Mouse (Mus musculus): Measurements from ENCODE around the gene Hist3h2ba. TPM values are rescaled to one million over a fixed set of nuclear protein-coding genes. Genes with fewer than 3 reads are reported as not detected.
"Not testable (repeated sequence)": the region's sequence is repeated elsewhere in the genome, so short reads cannot be mapped to it uniquely, and the experiment has no call there.

Hist3h2ba gene
- total RNA-seq, 4 experiments from 2014 or later, result 3.3 to 12.2 (median 7.8) TPM

GRCm38 (mm10) chr11:58938322-58939087 lies 10.2 kb upstream of the Hist3h2ba start, which contains the start of gene Rnf187:
Gene Rnf187 (minus strand): TSS chr11:58938916.
- peak; percentile 89 for DNase-seq

DNA sequence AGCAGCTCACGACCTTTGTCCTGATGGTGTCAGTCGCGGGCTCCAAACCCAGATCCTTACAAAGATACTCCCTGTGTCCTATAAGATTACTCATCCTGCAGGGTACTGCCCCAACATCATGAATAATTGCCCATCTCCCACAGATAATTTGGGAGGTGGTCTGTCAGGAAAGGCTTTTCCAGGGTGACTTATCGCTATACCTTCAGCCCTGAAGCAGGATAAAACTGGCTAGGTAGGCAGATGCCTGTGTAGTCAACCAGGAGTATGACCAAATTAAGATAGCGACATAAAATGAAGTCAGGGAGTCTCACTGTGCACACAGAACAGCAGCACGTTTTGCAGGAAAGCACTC lies 9.7 kb upstream of the Hist3h2ba start:
- no peak for DNase-seq

GRCm38 (mm10) chr11:58944136-58944535 lies 4.6 kb upstream of the Hist3h2ba start:
- DNase-seq, result no peak

DNA sequence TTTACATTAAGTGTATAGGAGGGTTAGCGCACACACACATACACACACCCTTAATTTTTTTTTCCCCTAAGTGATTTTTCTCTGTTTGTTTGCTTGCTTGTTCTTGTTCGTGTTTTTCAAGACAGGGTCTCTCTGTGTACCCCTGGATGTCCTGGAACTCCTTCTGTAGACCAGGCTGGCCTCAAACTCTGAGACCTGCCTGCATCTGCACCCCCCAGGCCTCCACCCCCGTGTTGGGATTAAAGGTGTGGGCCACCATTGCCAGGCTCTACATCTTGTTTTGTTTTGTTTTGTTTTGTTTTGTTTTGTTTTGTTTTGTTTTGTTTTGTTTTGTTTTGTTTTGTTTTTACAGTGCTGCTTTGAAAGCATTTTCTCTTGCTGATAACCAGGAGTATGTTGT lies 1.4 kb upstream of the Hist3h2ba start:
- no peak for DNase-seq

GRCm38 (mm10) chr11:58947798-58948528 lies 757 bp upstream of the Hist3h2ba start:
- no peak for DNase-seq

DNA sequence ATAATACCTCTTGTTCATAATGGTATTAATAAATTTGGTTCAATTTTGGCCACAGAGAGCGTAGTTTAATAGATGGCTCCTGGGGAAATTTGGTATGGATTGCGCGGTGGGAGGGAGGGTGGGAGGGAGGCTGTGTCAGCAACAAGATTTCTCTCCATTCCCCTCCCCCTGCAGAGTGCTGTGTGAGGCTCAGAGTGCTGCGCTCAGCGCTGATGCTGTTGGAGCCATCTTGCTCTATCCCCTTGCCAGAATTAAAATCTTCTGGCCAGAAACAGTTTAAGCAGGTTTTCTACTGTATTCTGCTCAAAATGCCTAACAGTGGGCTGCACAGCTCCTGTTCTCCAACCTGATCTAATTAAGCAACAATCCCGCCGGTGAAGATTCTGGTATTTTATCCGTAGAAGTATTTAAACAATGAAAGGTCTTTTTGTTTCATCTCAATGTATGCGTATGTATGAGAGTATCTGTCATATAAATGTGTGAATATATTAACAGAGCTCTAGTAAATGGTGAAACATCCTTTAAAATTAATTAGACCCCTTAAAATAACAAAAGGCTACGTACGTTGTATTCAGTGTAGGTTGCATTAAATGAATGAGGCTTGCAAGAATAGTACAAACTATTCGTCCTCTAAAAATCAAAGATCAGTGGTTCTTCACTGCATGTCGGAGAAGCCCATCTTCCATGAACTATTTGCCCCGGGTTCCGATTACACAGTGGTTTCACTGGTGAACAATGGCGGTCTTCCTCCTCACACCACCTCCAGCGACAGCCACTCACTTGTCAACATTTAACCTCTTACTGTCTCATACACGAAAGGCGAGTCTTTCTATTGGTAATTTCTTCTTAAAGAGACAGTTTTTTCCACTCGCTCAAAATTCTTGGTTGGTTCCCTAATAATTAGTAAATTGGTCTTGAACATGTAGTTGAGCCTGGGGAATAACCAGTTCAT lies 1.0 kb downstream of the Hist3h2ba start:
- no peak for DNase-seq

DNA sequence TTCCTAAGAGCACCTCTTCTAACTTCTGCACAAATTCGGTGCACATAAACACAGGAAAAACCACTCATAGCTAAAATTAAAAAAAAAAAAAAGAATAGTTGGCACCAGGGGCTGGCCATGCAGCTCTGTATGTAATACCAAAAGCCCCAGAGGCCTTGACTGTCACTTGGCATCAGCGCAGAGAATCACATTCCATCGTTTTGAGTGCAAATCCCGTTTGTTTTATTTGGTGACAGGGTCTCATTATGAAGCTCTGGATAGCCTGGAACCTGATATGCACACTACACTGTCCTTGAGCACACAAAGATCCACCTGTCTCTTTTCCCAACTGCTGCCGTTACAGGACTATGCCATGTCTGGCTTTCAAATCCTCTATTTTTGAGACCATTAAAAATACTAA lies 2.5 kb downstream of the Hist3h2ba start:
- no peak for DNase-seq

DNA sequence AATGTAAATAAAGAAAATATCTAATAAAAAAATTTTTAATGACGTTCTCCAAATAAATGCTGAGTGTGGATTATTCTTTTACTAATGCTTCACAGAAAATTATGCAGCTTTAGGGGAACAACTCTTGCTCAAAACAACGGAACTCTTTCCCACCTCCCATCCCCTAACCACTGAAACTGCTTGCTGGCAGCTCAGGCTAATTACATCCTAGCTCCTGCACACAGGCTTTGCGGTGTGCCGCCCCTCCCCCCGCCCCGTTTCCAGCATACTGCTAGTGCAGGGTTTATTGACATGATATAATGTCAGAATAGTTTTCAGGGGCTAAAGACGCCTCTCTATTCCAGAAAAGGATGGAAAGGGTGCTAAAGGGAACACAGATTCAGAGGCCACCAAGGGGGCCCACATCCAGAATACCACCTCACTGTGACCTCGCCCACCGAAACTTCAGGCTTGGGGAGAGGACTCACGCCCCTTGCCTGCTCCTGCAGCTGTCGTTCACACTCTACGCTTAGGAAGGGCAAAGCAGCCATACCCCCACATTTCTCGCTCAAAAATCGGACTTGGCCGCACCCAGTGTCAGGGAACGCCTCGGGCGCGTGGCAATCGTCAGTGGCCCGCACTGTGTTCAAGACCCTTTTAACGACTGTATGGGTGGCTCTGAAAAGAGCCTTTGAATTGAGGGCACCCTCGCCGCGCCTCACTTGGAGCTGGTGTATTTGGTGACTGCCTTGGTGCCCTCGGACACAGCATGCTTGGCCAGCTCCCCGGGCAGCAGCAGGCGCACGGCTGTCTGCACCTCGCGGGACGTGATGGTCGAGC lies 4.8 kb downstream of the Hist3h2ba start:
- DNase-seq, result no peak

DNA sequence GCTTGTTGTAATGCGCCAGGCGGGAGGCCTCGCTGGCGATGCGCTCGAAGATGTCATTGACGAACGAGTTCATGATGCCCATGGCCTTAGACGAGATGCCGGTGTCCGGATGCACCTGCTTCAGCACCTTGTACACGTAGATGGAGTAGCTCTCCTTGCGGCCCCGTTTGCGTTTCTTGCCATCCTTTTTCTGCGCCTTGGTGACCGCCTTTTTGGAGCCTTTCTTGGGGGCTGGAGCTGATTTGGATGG lies 5.4 kb downstream of the Hist3h2ba start:
- DNase-seq, result not testable (repeated sequence)

- peak; percentile 83 for DNase-seq
Observed at GRCm38 (mm10) chr11:58954420-58955142, 5.9 kb downstream of the Hist3h2ba start, which contains the start of the genes Hist3h2a and Trim17. Gene Hist3h2a (plus strand): TSS chr11:58954685. Gene Trim17 (plus strand): TSS chr11:58954685.

DNA sequence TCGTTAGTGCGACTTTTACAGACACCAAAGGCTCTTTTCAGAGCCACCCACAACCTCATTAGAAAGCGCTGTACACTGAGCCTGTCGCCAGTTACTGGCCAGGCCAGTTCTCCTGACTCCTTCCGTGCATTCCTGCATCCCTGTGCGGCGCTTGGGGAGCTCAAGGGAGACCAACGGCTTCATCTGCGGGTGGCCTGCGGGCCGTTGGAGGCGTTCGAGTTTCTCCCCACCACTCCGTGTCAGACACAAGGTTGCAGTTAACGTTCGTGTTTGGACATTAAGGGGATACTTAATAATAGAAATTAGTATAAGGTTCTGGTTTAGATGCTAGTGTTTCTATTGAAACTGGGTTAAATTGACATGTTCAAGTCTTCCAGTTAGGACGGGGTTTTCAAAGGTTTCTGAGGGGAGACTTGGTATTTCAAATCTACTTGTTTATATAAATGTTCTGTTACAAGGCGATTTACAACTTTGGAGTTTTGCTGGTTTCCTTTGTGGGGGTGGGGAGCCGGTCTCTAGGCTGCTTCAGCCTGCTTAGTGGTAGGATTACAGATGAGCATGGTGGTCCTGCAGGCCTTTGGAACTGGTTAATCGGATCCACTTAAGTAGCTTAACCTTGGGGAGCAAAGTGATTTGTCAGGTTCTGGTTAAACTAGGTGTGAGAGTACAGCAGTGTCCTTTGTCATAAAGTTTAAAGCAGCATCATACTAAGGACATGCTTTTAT lies 6.6 kb downstream of the Hist3h2ba start:
- no peak for DNase-seq

DNA sequence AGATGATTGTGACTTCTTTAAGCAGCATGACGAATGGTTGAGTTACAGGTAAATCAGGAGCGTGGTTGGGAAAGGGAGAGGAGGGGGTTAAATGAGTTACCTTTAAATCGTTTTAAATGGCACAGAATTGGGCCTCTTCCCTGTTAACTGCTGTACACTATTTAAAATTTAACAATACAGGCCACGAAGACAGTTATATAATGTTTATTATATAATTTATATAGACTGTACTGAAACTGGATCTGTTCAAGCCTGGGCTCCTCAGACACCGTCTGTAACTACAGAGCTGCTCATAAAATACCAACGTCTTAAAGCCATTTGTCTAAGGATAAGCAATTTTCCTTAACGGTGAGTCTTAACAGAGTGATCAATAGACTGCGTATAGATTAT lies 7.1 kb downstream of the Hist3h2ba start:
- DNase-seq, result no peak

- DNase-seq, result no peak
Observed at GRCm38 (mm10) chr11:58957226-58957914, 8.7 kb downstream of the Hist3h2ba start.

DNA sequence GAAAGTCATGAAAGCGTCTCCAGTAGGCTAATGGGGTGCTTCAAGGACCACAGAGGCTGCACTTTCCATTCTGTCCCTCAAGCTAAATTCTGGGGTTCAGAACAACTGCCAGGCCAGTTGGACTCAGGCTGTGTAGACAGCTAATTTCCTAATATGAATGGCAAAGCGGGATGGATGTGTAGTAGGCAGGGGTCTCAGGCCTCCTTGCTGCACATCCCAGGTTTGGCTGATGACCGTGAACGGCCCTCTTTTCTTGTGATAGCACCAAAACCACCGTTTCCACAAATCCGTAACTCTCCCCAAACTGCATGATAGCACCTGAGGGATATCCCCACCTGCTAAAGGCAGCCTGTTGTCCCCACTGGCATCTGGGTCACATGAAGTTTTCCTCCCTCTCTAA lies 9.8 kb downstream of the Hist3h2ba start:
- DNase-seq, result no peak

DNA sequence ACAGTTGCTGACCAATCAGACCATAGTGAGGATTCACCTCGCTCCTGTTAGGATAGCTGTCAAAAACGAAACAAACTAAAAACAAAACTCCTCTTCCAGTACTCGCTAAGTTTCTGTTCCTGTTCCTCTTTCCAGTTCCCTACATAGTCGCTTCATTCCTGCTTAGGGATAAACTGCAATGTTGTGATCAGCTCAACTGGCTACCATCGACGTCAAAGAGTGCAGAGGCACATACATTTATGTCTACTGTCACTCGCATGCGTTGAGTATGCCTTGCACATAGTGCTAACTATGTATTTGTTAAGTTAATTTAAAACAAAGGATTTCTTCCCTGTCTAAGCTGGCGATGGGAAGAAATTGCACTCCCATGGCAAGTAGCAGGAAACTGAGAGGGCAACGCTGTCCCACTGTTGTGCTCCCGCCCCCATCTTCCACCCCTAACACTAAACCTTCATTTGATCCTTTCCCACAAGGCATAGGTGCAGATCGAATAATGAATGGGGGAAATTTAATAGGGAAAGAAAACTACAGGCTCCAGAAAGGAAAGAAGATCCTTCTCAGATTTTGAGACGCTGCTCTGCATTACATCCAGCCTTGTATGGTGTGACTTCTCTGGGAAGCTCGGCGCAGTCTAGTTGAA lies 10.6 kb downstream of the Hist3h2ba start:
- no peak for DNase-seq

DNA sequence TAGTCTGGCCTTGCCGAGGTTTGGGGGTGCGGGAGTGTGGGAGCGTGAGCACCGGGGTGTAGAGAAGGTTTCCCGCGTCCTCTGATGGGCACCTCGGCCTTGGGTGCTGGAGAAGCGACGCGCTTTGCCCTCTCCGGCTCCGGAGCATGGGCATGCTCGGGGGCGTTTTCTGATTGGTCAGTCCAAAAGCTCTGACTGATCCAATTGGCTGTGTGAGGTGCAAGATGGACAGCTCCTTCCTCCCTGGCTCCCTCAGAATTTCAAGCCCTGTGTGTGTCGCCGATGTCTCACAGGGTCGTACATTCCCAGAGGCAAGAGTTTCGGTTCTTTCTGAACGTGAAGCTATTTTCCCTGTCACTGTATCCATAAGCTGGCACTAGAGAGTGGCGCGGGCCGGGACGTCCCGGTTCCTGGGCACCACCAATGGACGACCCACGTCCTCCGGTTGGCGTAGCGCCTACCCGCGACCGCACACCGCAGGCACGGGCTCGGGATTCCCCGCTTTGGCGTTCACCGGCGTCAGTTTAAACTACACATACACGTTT lies 11.3 kb downstream of the Hist3h2ba start:
- peak; percentile 78 for DNase-seq

DNA sequence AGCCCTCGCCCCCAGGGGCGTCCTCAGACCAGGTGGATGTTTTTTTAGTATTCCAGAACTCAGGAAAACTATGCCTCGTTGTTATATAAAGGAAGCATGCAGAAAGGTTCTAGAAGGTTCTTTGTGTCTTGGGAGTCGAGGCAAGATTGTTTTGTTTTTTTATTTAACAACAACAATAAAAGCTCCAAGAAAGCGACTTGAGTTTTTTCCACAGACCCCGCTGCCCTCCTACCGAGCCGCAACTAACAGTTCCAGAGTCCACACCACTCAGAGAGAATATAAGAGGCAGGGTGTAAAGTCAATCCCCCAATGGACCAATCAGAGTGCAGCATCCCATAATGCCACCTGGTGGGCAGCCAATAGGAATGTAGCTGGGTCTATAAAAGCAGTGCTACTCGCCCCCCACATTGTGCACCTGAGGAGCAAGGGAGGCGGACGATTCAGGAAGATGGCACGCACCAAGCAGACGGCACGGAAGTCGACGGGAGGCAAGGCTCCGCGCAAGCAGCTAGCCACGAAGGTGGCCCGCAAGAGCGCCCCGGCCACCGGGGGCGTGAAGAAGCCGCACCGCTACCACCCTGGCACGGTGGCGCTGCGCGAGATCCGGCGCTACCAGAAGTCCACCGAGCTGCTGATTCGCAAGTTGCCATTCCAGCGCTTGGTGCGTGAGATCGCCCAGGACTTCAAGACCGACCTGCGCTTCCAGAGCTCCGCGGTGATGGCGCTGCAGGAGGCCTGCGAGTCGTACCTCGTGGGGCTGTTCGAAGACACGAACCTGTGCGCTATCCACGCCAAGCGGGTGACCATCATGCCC lies 12.9 kb downstream of the Hist3h2ba start:
- no peak for DNase-seq

- no peak for DNase-seq
Observed at GRCm38 (mm10) chr11:58963543-58963942, 14.8 kb downstream of the Hist3h2ba start.
